Mouse (Mus musculus) kidney, embryonic 16.5 days (tissue): ENCODE data around the gene Olfr1326-ps1. TPM values are rescaled to one million over a fixed set of nuclear protein-coding genes. Genes with fewer than 3 reads are reported as not detected.

Source experiments
- ATAC-seq: fragments of 200-750 bp; cut with Nextera tagmentation; 2 replicates; pipeline ENCODE4 v1.8.0; 2017; ENCODE audit warnings: moderate TSS enrichment; ENCODE audit not compliant: low FRiP score, low TSS enrichment
- H3K27ac ChIP-seq: fragments of 300-500 bp; sonication (generic); 2 replicates; pipeline ENCODE4 v1.5.1; 2014; ENCODE audit warnings: low read length
- H3K27me3 ChIP-seq: fragments of 300-500 bp; sonication (generic); 2 replicates; pipeline ENCODE4 v1.6.1; 2014; ENCODE audit warnings: low read length, control low read depth, mixed read lengths; ENCODE audit not compliant: insufficient read depth
- H3K36me3 ChIP-seq: fragments of 300-500 bp; sonication (generic); 2 replicates; pipeline ENCODE4 v1.6.1; 2014; ENCODE audit warnings: low read length, control low read depth, mixed read lengths; ENCODE audit not compliant: insufficient read depth
- H3K4me1 ChIP-seq: fragments of 300-500 bp; sonication (generic); 2 replicates; pipeline ENCODE4 v1.6.1; 2014; ENCODE audit warnings: low read length, control low read depth, mixed read lengths; ENCODE audit not compliant: insufficient read depth
- H3K4me2 ChIP-seq: fragments of 300-500 bp; sonication (generic); replicated peaks from 2 replicates; pipeline ENCODE4 v1.6.1; 2014; ENCODE audit warnings: low read depth, low read length
- H3K4me3 ChIP-seq: fragments of 300-500 bp; sonication (generic); 2 replicates; pipeline ENCODE4 v1.5.1; 2014; ENCODE audit warnings: mild to moderate bottlenecking, low read length
- H3K9ac ChIP-seq: fragments of 300-500 bp; sonication (generic); replicated peaks from 2 replicates; pipeline ENCODE4 v1.6.1; 2014; ENCODE audit warnings: low read length
- H3K9me3 ChIP-seq: fragments of 300-500 bp; sonication (generic); 2 replicates; pipeline ENCODE4 v1.6.1; 2016; ENCODE audit warnings: low read length, control low read depth
- WGBS: fragments of 180-500 bp; shearing (Covaris S2); extraction: QIAGEN DNeasy Blood & Tissue Kit; methylation state at CpG from one replicate; pipeline ENCODE4 v1.1.7; 2014; 5-methylcytosine and 5-hydroxymethylcytosine counted together
- polyA plus RNA-seq: library from polyadenylated mRNA; unstranded; fragments of >200 nt; fragmentation: Nextera tagmentation; extraction: Ambion mirVana; gene quantifications from 2 replicates; pipeline ENCODE4 v1.2.1, GENCODE M21; 2015

Gene Olfr1326-ps1
- polyA plus RNA-seq, result not detected in 2 replicates

GRCm38 (mm10) chrX:74574788-74575187, at the start of gene Olfr1326-ps1:
Gene Olfr1326-ps1 (minus strand): TSS chrX:74574888.
- H3K27ac ChIP-seq, result no peak within 1 kb of the TSS
- no peaks in the 10 kb centered on the region for H3K36me3 ChIP-seq
- no peak within 1 kb of the TSS for H3K4me2 ChIP-seq
- H3K4me3 ChIP-seq, result no peak within 1 kb of the TSS
- H3K4me1 ChIP-seq, result no peaks in the 10 kb centered on the region
- no peaks in the 10 kb centered on the region for H3K9me3 ChIP-seq
- ATAC-seq, result no peak
- no peak within 1 kb of the TSS for H3K9ac ChIP-seq
- H3K27me3 ChIP-seq, result no peaks in the 10 kb centered on the region

GRCm38 (mm10) chrX:74592379-74592778, 17.7 kb upstream of the Olfr1326-ps1 start, which contains the start of gene Olfr1325:
Gene Olfr1325 (plus strand): TSS chrX:74592679.
- no peak for ATAC-seq
- Histone ChIP-seq H3K9ac (no peak within 1 kb of the TSS), H3K4me1 (no peaks in the 10 kb centered on the region), H3K4me3 (no peak within 1 kb of the TSS), H3K9me3 (no peaks in the 10 kb centered on the region), H3K27me3 (no peaks in the 10 kb centered on the region), H3K27ac (no peak within 1 kb of the TSS), H3K36me3 (no peaks in the 10 kb centered on the region), H3K4me2 (no peak within 1 kb of the TSS)
- WGBS, result 82% methylated on average over 2 of the region's 2 CpGs

Other genes with a start within 250 kb of the Olfr1326-ps1 start
- 12.6 and 15.6 TPM in 2 replicates for gene Plxna3, start 245.8 kb downstream of the Olfr1326-ps1 start, polyA plus RNA-seq
- 108 and 113 TPM in 2 replicates for gene Lage3, start 221.3 kb downstream of the Olfr1326-ps1 start, polyA plus RNA-seq
- 77.5 and 83.4 TPM in 2 replicates for gene Ubl4a, start 201.7 kb downstream of the Olfr1326-ps1 start, polyA plus RNA-seq
- gene Slc10a3, start 201.5 kb downstream of the Olfr1326-ps1 start, polyA plus RNA-seq, result 23.3 and 25.7 TPM in 2 replicates
- gene Fam3a, start 181.6 kb downstream of the Olfr1326-ps1 start, polyA plus RNA-seq, result 45.9 and 47.1 TPM in 2 replicates
- 22.7 and 23.2 TPM in 2 replicates for gene Ikbkg, start 181.6 kb downstream of the Olfr1326-ps1 start, polyA plus RNA-seq
- 53.6 and 54.4 TPM in 2 replicates for gene G6pdx, start 145.7 kb downstream of the Olfr1326-ps1 start, polyA plus RNA-seq
- not detected in 2 replicates for gene Gm6880, start 93.5 kb downstream of the Olfr1326-ps1 start, polyA plus RNA-seq
- not detected in 2 replicates for gene Olfr1325, start 17.8 kb upstream of the Olfr1326-ps1 start, polyA plus RNA-seq
- not detected in 2 replicates for gene Gm5640, start 70.7 kb upstream of the Olfr1326-ps1 start, polyA plus RNA-seq
- not detected in 2 replicates for gene Gm6890, start 166.0 kb upstream of the Olfr1326-ps1 start, polyA plus RNA-seq